Mouse (Mus musculus): Measurements from ENCODE around the gene Ulbp1. TPM values are rescaled to one million over a fixed set of nuclear protein-coding genes. Genes with fewer than 3 reads are reported as not detected.

Gene Ulbp1
- polyA plus RNA-seq, 2 experiments, result 0.79 to 1.3 TPM

DNA sequence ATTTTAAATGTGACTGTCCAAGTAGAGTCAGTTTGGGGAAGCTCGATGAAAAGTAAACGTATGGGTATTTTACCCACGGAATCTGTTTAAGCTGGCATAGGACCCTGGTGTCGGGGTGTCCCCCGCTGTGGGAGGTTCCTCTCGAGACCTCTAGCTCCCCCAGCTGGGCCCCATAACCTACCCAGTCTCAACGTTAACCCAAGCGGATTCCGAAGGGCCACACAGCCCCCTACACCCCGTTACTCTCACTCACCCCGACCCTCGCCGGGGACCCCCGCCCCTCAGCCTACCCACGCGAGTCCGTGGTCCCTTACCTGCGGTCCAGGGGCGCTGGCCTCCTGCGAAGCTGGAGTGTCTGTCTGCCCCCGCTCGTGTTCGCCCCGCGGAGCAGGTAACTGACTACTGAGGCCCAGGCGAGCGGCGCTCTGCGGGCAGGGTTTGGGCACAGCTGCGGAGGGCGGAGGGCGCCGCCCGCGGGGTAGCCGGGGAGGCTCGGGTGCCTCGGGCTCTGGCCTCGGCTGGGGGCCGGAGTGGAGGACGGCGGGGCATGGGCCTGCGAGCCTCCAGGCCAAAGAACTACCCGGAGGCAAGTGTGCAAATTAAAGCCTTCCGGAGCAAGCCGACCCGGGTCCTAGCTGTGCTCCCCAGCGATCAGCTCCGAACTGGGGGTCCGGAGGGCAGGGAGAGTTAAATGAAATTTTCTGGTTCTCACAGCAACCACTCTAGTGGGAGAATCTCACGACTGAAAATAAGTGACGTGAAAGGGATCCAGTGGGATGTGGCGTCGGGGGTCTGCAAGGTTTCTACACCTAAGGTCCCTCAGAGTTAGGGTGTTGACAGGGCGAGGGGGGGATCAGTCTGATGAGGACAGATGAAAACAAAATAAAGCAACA is 80.0 kb downstream of the Ulbp1 start:
- Histone ChIP-seq H3K4me2 (ENCODE audit: low read depth) (peak overlapping the region; percentile 24; the same call in 1 of the 2 replicates), H3K36me3 (replicated peaks; ENCODE audit: control insufficient read depth, insufficient read depth, low read depth) (no peaks in the 10 kb centered on the region), H3K27ac (no peak overlapping the region), H3K4me3 (ENCODE audit: insufficient read depth in 1 of 2, low read depth in 2 of 2, low read length in 2 of 2) (no peak overlapping the region), H3K9me3 (ENCODE audit: control insufficient read depth, low read length) (no peaks in the 10 kb centered on the region), H3K4me1 (replicated peaks; ENCODE audit: control insufficient read depth in 2 of 2, insufficient read depth in 2 of 2, low read length in 1 of 2) (no peaks in the 10 kb centered on the region), H3K9ac (replicated peaks) (no peak overlapping the region), H3K27me3 (ENCODE audit: control insufficient read depth, insufficient read depth, low read length) (peaks cover 36% of the 10 kb centered on the region)
- 7% methylated on average over 55 of the region's 55 CpGs for WGBS (ENCODE audit: insufficient replicate concordance)
- TF ChIP-seq CTCF (IDR thresholded peaks at IDR 0.05; ENCODE audit: low read depth) (no peak), EP300 (IDR thresholded peaks at IDR 0.05; ENCODE audit: low read depth) (no peak)
- DNase-seq (ENCODE audit: low read depth in 3 of 3, low spot score in 3 of 3), result no peak
- ATAC-seq (ENCODE audit: insufficient read depth), result no peak

DNA sequence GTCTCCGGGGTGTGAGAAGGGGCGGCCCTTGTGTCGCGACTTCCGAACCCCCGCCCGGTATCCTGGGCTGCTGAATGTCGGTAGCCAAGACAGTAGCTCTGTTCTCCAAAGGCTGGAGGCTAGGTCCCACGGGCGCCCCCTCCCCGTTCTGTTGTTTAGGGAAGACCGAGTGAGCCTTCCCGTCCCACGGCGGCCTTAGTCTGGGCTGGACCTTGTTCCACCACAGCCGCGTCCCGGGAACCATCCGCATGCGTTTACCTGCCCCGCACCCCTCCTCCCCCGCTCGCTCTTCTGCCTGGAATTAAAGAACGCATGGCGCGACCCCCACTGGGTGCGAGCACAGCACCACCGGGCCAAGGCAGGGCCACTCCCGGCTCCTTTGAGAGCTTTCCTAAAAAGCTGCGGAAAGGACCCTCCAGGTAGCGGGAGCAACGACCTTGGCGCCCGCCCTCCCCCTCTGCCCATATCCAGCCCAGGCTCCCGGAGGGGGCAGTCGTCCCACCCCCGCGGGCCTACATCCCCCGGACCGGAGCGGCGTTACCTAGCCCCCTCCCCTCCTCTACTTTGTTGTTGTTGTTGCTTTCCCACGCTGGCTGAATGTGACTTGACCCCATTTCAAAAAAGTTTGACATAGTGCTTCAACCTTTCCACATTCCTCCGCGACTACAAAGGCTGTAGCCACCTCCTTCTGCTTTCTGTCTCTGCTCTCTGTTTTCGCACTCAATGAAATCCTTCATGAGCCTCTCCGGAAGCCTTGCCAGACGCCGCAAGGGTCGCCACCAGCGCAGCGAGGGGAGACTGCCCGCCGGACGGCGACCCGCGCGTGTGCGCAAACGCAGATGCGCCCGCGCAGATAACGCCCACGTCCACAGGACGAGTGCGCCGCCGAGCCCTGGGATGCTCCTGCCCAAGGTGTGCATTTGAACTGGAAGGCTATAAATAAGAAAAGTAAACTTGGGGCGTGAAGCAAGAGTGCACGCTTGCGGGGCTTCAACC is 81.2 kb downstream of the Ulbp1 start:
- Histone ChIP-seq H3K27ac (no peak overlapping the region), H3K4me2 (ENCODE audit: low read depth) (peak overlapping the region; percentile 68), H3K9me3 (ENCODE audit: control insufficient read depth, low read length) (no peaks in the 10 kb centered on the region), H3K9ac (replicated peaks) (no peak overlapping the region), H3K27me3 (ENCODE audit: control insufficient read depth, insufficient read depth, low read length) (peaks cover 36% of the 10 kb centered on the region), H3K4me1 (replicated peaks; ENCODE audit: control insufficient read depth in 2 of 2, insufficient read depth in 2 of 2, low read length in 1 of 2) (no peaks in the 10 kb centered on the region), H3K4me3 (ENCODE audit: insufficient read depth in 1 of 2, low read depth in 2 of 2, low read length in 2 of 2) (peak overlapping the region; percentile 33 to 47), H3K36me3 (replicated peaks; ENCODE audit: control insufficient read depth, insufficient read depth, low read depth) (no peaks in the 10 kb centered on the region)
- no peak for ATAC-seq (ENCODE audit: insufficient read depth)
- no peak for DNase-seq (ENCODE audit: low read depth in 3 of 3, low spot score in 3 of 3)
- TF ChIP-seq CTCF (IDR thresholded peaks at IDR 0.05; ENCODE audit: low read depth) (no peak), EP300 (IDR thresholded peaks at IDR 0.05; ENCODE audit: low read depth) (no peak)
- under 1% methylated on average over 73 of the region's 73 CpGs for WGBS (ENCODE audit: insufficient replicate concordance)

DNA sequence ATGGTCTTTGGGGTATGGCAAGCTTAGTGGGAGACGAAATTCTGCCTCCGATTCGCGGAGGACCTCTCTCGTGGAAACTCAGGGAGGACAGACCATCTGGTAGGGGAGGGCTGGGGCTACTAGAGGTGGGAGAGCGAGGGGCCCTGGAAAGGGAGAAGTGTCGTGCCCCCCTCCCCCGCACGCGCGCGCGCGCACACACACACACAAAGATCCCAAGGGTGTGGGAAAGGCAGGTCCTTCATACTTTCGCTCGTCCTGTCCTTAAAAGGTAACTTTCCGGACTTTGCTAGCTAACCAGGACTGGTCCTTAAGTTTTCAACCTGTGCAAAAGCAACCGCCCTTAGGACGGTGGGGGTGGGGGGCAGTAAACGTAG is 81.9 kb downstream of the Ulbp1 start:
- Histone ChIP-seq H3K9me3 (ENCODE audit: control insufficient read depth, low read length) (no peaks in the 10 kb centered on the region), H3K4me3 (ENCODE audit: insufficient read depth in 1 of 2, low read depth in 2 of 2, low read length in 2 of 2) (peak overlapping the region; percentile 33 to 47), H3K4me2 (ENCODE audit: low read depth) (peak overlapping the region; percentile 68), H3K27ac (no peak overlapping the region), H3K9ac (replicated peaks) (no peak overlapping the region), H3K36me3 (replicated peaks; ENCODE audit: control insufficient read depth, insufficient read depth, low read depth) (no peaks in the 10 kb centered on the region), H3K4me1 (replicated peaks; ENCODE audit: control insufficient read depth in 2 of 2, insufficient read depth in 2 of 2, low read length in 1 of 2) (no peaks in the 10 kb centered on the region), H3K27me3 (ENCODE audit: control insufficient read depth, insufficient read depth, low read length) (peaks cover 36% of the 10 kb centered on the region)
- WGBS (ENCODE audit: insufficient replicate concordance), result under 1% methylated on average over 20 of the region's 20 CpGs
- ATAC-seq (ENCODE audit: insufficient read depth), result no peak
- DNase-seq (ENCODE audit: low read depth in 3 of 3, low spot score in 3 of 3), result no peak
- no peak for TF ChIP-seq CTCF (IDR thresholded peaks at IDR 0.05; ENCODE audit: low read depth)
- TF ChIP-seq EP300 (IDR thresholded peaks at IDR 0.05; ENCODE audit: low read depth), result no peak

DNA sequence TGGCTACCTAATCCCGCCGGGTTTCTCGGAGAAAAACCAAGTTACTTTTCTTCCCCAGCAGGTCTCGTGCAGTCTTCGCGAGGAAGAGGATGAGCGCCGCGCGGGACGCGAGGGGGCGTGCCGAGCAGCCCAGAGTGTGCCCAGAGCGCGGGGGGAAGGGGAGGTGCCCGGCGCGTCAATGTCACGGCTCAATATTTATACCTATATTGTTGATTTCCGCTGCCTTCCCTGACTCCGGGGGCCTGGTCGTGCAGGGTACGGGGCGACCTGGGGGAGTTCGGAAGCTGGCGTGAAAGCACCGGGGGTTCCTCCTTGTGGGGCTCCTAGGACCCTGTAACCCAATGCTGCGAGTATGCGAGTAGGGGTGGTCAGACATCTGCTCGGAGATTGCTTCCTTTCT is 82.3 kb downstream of the Ulbp1 start:
- no peak overlapping the region for H3K9ac ChIP-seq (replicated peaks)
- H3K4me1 ChIP-seq (replicated peaks; ENCODE audit: control insufficient read depth in 2 of 2, insufficient read depth in 2 of 2, low read length in 1 of 2), result no peaks in the 10 kb centered on the region
- 2% methylated on average over 30 of the region's 31 CpGs for WGBS (ENCODE audit: insufficient replicate concordance)
- DNase-seq (ENCODE audit: low read depth in 3 of 3, low spot score in 3 of 3) (no peak), ATAC-seq (ENCODE audit: insufficient read depth) (no peak)
- no peaks in the 10 kb centered on the region for H3K36me3 ChIP-seq (replicated peaks; ENCODE audit: control insufficient read depth, insufficient read depth, low read depth)
- no peaks in the 10 kb centered on the region for H3K9me3 ChIP-seq (ENCODE audit: control insufficient read depth, low read length)
- H3K4me2 ChIP-seq (ENCODE audit: low read depth), result peak overlapping the region; percentile 68
- peaks cover 36% of the 10 kb centered on the region for H3K27me3 ChIP-seq (ENCODE audit: control insufficient read depth, insufficient read depth, low read length)
- peak overlapping the region; percentile 33 to 47 for H3K4me3 ChIP-seq (ENCODE audit: insufficient read depth in 1 of 2, low read depth in 2 of 2, low read length in 2 of 2)
- H3K27ac ChIP-seq, result no peak overlapping the region
- TF ChIP-seq CTCF (IDR thresholded peaks at IDR 0.05; ENCODE audit: low read depth), result 0 out of 2 replicates have a peak, but pooled peaks have one; percentile 5
- TF ChIP-seq EP300 (IDR thresholded peaks at IDR 0.05; ENCODE audit: low read depth), result no peak

Other genes with a start within 250 kb of the Ulbp1 start
- gene Lrp11, start 116.2 kb upstream of the Ulbp1 start, polyA plus RNA-seq (2012; rRNA removed), result 0.27 and 0.39 TPM in 2 replicates
- gene Lrp11, start 116.2 kb upstream of the Ulbp1 start, polyA plus RNA-seq (2014; fragmentation: Nextera tagmentation; extraction: Ambion mirVana), result 0.24 and 0.51 TPM in 2 replicates
- 15.7 and 19.7 TPM in 2 replicates for gene Nup43, start 193.9 kb upstream of the Ulbp1 start, polyA plus RNA-seq (2012; rRNA removed)
- 29.7 and 31.2 TPM in 2 replicates for gene Nup43, start 193.9 kb upstream of the Ulbp1 start, polyA plus RNA-seq (2014; fragmentation: Nextera tagmentation; extraction: Ambion mirVana)
- gene Pcmt1, start 207.5 kb upstream of the Ulbp1 start, polyA plus RNA-seq (2012; rRNA removed), result 29.4 and 41.6 TPM in 2 replicates
- 95.4 and 98.7 TPM in 2 replicates for gene Pcmt1, start 207.5 kb upstream of the Ulbp1 start, polyA plus RNA-seq (2014; fragmentation: Nextera tagmentation; extraction: Ambion mirVana)
- 3.9 and 4.7 TPM in 2 replicates for gene Lats1, start 207.6 kb upstream of the Ulbp1 start, polyA plus RNA-seq (2012; rRNA removed)
- gene Lats1, start 207.6 kb upstream of the Ulbp1 start, polyA plus RNA-seq (2014; fragmentation: Nextera tagmentation; extraction: Ambion mirVana), result 2.8 and 3.7 TPM in 2 replicates